Mouse (Mus musculus) embryonic stem cell, embryonic (primary cell): ENCODE results near the gene Serpinb9.

Source experiments
- CTCF ChIA-PET, 4 experiments: fragments of 300-600 bp in 2 of 4; fragments of 350-600 bp in 2 of 4; sonication (Branson Sonifier 250); formaldehyde crosslinking; loops; one replicate each; lab custom pipeline; 2022; ENCODE audit warnings: inconsistent platforms in 2 of 4; lab: Charles Lee
- POLR2A ChIA-PET, 4 experiments: fragments of 300-600 bp in 2 of 4; fragments of 350-600 bp in 2 of 4; sonication (Branson Sonifier 250); formaldehyde crosslinking; loops; one replicate each; lab custom pipeline; 2022; ENCODE audit warnings: antibody characterized with exemption in 4 of 4, inconsistent platforms in 1 of 4; lab: Charles Lee

Gene Serpinb9

DNA sequence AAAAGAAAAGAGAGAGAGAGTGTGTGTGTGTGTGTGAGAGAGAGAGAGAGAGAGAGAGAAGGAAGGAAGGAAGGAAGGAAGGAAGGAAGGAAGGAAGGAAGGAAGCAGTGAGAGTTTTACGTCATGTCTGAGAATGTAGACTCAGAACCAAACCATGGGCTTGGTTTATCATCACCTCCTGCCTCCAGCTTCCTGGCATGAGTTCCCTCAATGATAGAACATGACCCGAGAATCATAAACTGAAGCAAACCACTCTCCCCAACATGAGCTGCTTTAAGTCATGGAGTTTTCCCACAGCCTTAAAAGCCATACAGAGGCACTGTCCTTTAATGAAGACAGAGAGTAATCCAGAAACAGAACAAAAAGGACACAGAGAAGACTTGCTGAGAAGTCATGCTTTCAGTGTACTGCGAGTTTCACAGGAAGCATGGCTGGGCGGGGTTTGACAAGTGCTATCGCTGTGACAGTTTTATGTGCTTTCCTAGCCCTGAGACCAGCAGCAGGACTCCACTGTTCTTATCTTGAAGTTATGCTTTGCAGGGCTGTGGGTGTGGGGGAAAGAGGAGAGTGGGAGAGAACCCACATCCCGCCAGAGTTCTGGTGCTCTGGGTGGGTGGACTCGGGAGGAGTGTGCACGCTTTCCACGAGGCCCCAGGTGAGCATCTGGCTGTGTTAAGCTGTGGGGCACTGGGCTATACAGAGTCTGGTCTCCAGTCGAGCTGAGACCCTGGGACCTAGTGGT is 9.7 kb upstream of the Serpinb9 start:
- ChIA-PET CTCF (no interaction called here), POLR2A (no interaction called here)

GRCm38 (mm10) chr13:32993894-32994242 is 9.2 kb upstream of the Serpinb9 start:
- ChIA-PET POLR2A (no interaction called here), CTCF (no interaction called here)

- POLR2A ChIA-PET = no interaction called here
- CTCF ChIA-PET = interaction anchor here in 1 of 4 experiments (0.8 kb wide), 1 partner anchor 9 kb away, joined by 3 read pairs; no protein-coding TSS in a partner anchor
Observed at GRCm38 (mm10) chr13:32995051-32995450, 8.0 kb upstream of the Serpinb9 start.

DNA sequence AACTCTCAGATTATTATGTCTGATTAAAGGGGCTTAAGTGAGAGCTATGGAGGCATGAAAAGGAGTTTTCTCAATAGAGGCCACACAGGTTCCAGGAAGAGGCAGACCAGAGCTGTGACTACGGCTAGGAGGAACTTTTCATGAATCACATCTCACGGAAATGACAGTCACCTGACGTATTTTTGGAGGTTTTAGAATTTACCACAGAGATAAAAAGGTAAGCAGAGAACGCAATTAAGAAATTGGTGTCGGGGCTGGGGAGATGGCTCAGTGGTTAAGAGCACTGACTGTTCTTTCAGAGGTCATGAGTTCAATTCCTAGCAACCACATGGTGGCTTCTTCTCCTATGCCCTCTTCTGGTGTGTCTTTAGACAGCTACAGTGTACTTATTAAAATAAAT is 1.7 kb upstream of the Serpinb9 start:
- CTCF ChIA-PET = no interaction called here
- POLR2A ChIA-PET = no interaction called here

- CTCF ChIA-PET = interaction anchor here (0.5 to 2.7 kb wide), 15 partner anchors 8 to 898 kb away, joined by 3 to 8 read pairs (median 3); no protein-coding TSS in a partner anchor
Observed at GRCm38 (mm10) chr13:33003523-33004413, 718 bp downstream of the Serpinb9 start.

DNA sequence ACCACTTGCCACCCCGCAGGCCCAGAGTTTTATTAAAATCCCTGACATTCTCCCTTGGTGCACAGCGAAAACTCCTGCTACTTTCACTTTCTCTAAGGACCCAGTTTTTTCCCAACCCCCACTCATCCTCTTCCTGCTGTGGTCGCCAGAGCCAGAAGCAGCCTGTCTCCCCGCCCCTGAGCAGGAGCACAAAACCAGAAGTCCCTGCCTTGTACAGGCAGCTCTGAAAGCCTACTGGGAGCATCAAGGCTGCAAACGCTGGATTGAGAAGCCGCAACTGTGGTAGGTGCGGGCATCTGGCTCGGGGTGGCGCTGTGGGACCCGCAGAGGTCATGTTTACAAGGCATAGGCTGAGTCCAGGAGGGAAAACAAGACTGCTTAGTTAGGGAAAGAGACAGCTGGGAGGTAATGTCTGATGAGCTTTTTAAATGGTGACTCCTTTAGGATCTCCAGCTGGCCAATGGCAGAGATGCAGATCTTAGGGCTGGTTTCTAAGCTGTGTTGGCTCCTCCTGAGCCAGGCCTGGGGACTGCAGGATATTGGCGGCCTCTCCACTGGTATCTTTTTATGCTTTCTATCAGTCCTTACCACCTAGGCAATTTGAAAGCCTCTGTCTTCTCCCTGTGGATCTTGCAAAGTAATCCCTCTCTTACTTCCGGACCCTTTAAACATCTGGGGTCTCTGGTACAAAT is 1.5 kb downstream of the Serpinb9 start:
- ChIA-PET POLR2A (interaction anchor here in 1 of 4 experiments (1.4 kb wide), 1 partner anchor 23 kb away, joined by 3 read pairs; the partner anchor contains the start of gene Serpinb9b), CTCF (interaction anchor here (0.5 to 2.7 kb wide), 20 partner anchors 8 to 897 kb away, joined by 3 to 8 read pairs (median 3); no protein-coding TSS in a partner anchor)

More at GRCm38 (mm10) chr13:33003523-33004413, 718 bp downstream of the Serpinb9 start:
- POLR2A ChIA-PET = interaction anchor here in 1 of 4 experiments (1.0 to 1.4 kb wide), 2 partner anchors 23 to 27 kb away, joined by 3 read pairs; partner anchors contain the start of gene Serpinb9b

DNA sequence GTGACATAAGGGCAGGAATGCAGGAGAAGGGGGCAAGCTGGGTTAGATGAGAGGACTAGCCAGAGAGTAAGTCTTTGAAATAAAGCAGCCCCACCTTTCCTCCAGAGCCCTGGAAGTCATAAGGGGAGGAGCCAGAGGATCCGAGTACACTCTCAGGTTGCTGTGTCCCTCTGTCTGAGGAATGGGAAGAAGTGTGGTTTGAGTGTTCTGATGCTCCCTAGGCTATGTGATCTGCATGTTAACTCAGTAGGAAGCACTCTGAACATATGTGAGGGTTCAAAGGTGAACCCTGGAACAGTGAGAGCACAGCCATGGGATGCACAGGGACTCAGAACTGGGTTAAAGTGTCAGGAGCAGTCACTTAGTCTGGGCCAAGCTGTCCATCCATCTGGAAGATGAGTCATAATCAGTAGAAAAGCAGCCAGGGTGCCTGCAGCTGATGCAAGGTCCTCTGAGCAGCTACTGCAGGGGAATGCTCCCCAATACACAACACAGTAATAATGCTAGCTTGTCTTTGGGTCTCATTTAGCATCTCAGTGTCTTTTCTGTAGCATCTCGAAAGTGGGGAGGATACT is 2.5 kb downstream of the Serpinb9 start:
- POLR2A ChIA-PET = interaction anchor here in 1 of 4 experiments (1.4 kb wide), 1 partner anchor 22 kb away, joined by 3 read pairs; the partner anchor contains the start of gene Serpinb9b
- CTCF ChIA-PET = interaction anchor here in 3 of 4 experiments (0.6 to 2.7 kb wide), 5 partner anchors 7 to 251 kb away, joined by 3 to 8 read pairs (median 4); no protein-coding TSS in a partner anchor

- ChIA-PET POLR2A (no interaction called here), CTCF (interaction anchor here in 1 of 4 experiments (2.7 kb wide), 1 partner anchor 68 kb away, joined by 8 read pairs; no protein-coding TSS in a partner anchor)
Observed at GRCm38 (mm10) chr13:33006555-33006954, 3.5 kb downstream of the Serpinb9 start.

- ChIA-PET POLR2A (no interaction called here), CTCF (interaction anchor here in 1 of 4 experiments (1.3 kb wide), 1 partner anchor 7 kb away, joined by 4 read pairs; no protein-coding TSS in a partner anchor)
Observed at GRCm38 (mm10) chr13:33012395-33012794, 9.3 kb downstream of the Serpinb9 start.

GRCm38 (mm10) chr13:33013271-33013670 is 10.2 kb downstream of the Serpinb9 start:
- POLR2A ChIA-PET = no interaction called here
- CTCF ChIA-PET = interaction anchor here in 1 of 4 experiments (1.3 kb wide), 1 partner anchor 8 kb away, joined by 4 read pairs; no protein-coding TSS in a partner anchor

DNA sequence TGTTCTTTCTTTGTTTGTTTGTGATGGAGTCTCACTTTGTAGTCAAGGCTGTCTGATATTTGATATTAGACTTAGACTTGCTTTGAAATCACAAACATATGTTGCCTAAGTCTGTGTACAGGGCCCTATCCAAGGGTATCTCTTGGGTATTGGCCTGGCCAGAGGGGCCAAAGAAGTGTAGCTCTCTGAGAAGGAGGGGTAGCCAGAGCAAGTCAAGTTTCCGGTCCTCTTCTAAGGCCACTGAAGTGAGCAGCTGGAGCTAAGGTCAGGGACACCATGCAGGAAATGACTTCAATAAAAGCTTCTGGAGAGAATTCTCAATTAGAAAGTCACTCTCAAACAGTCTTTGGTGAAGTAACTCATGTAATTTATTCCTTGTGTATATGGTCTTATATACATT is 19.3 kb downstream of the Serpinb9 start:
- POLR2A ChIA-PET = no interaction called here

GRCm38 (mm10) chr13:33026427-33027057 is 23.5 kb downstream of the Serpinb9 start:
- ChIA-PET POLR2A (interaction anchor here in 1 of 4 experiments (0.6 to 1.5 kb wide), 3 partner anchors 10 to 22 kb away, joined by 3 read pairs; no protein-coding TSS in a partner anchor), CTCF (interaction anchor here in 2 of 4 experiments (1.2 to 1.8 kb wide), 3 partner anchors 21 to 124 kb away, joined by 3 to 4 read pairs (median 3); no protein-coding TSS in a partner anchor)

More for the DNA sequence above, 19.3 kb downstream of the Serpinb9 start:
- CTCF ChIA-PET = no interaction called here

DNA sequence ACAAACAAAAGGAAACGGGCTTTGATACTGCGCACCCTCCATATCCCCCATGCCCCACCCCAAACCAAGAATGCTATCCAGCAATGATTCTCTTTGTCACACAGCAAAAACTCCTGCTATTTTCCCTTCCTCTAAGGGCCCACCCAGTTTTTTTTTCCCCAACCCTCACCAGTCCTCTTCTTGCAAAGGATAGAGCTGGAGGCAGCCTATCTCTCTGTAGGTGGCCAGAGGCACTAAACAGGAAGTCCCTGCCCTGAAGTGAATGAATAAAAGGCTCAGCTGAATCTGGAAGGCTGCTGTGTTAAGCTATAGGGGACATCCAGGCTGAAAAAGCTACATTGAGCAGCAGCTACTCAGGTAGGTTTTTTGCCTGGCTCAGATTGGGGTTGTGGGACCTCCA is 24.2 kb downstream of the Serpinb9 start, which contains the start of gene Serpinb9b:
Gene Serpinb9b (plus strand): TSS at position 173 of the 400 bp plus-strand sequence.
- ChIA-PET POLR2A (interaction anchor here in 1 of 4 experiments (0.6 to 1.5 kb wide), 3 partner anchors 10 to 22 kb away, joined by 3 read pairs; no protein-coding TSS in a partner anchor), CTCF (interaction anchor here in 1 of 4 experiments (1.6 kb wide), 1 partner anchor 124 kb away, joined by 3 read pairs; no protein-coding TSS in a partner anchor)

- ChIA-PET POLR2A (interaction anchor here in 1 of 4 experiments (1.5 kb wide), 1 partner anchor 20 kb away, joined by 3 read pairs; no protein-coding TSS in a partner anchor), CTCF (interaction anchor here in 1 of 4 experiments (1.6 kb wide), 1 partner anchor 125 kb away, joined by 3 read pairs; no protein-coding TSS in a partner anchor)
Observed at GRCm38 (mm10) chr13:33028146-33028545, 25.1 kb downstream of the Serpinb9 start.

DNA sequence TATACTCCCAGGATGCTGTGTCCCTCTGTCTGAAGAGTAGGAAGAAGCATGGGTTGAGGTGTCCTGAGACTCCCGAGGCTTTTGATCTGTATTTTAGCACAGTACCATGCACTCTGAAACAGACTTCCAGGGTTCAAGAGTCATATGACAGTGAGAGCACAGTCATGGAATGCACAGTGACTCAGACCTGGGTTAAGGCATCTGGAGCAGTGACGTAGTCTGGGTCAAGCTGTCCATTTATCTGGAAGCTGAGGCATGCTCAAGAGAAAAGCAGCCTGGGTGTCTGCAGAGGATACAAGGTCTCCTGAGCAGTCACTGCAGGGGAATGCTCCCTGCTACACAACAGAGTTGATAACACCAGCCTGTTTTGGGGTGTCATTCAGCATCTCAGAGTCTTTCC is 25.5 kb downstream of the Serpinb9 start:
- ChIA-PET CTCF (no interaction called here), POLR2A (no interaction called here)

- ChIA-PET POLR2A (interaction anchor here in 2 of 4 experiments (0.6 kb wide), 2 partner anchors 131 to 892 kb away, joined by 3 read pairs; partner anchors contain the start of gene Serpinb1c (in 1 of the 2)), CTCF (interaction anchor here in 1 of 4 experiments (1.0 kb wide), 1 partner anchor 45 kb away, joined by 3 read pairs; no protein-coding TSS in a partner anchor)
Observed at GRCm38 (mm10) chr13:33029478-33029877, 26.4 kb downstream of the Serpinb9 start.
